Mouse (Mus musculus) heart, adult 2 months (tissue): ENCODE results near the gene Zmynd11.

Experiments used
- CTCF ChIP-seq: fragments of 200-600 bp; IDR thresholded peaks from 2 replicates; pipeline ENCODE4 v1.8.1; 2022; ENCODE audit warnings: antibody characterized with exemption, mild to moderate bottlenecking, moderate library complexity
- EP300 ChIP-seq: fragments of 200-500 bp; IDR thresholded peaks from 2 replicates; pipeline ENCODE4 v1.6.1; 2011; ENCODE audit warnings: low read depth, low read length, control low read depth; ENCODE audit not compliant: insufficient read depth
- POLR2A ChIP-seq: fragments of 200-500 bp; IDR thresholded peaks from 2 replicates; pipeline ENCODE4 v1.6.1; 2011; ENCODE audit warnings: mild to moderate bottlenecking, low read depth, low read length, control low read depth; ENCODE audit not compliant: insufficient read depth

GRCm38 (mm10) chr13:9692876-9693275 lies 72.3 kb downstream of the Zmynd11 start:
- TF ChIP-seq CTCF = no peak
- no peak for TF ChIP-seq POLR2A
- no peak for TF ChIP-seq EP300
